Mouse (Mus musculus): ENCODE results near the gene Vars2.
A peak's percentile ranks its signal among the peaks of the same experiment; 100 is the strongest.

Vars2 gene

GRCm38 (mm10) chr17:35667334-35668065 is at the start of gene Vars2:
Gene Vars2, minus strand, starts transcription at chr17:35667592.
- peak; percentile 91 for DNase-seq (ENCODE audit: low read depth, low spot score)

- no peak for DNase-seq (ENCODE audit: low read depth, low spot score)
Observed at GRCm38 (mm10) chr17:35717080-35717479, 49.7 kb upstream of the Vars2 start.

GRCm38 (mm10) chr17:35716114-35716513 is 48.7 kb upstream of the Vars2 start:
- no peak for DNase-seq (ENCODE audit: low read depth, low spot score)

- no peak for DNase-seq (ENCODE audit: low read depth, low spot score)
Observed at GRCm38 (mm10) chr17:35710705-35711347, 43.4 kb upstream of the Vars2 start.

GRCm38 (mm10) chr17:35708611-35709010 is 41.2 kb upstream of the Vars2 start:
- DNase-seq (ENCODE audit: low read depth, low spot score), result no peak

- no peak for DNase-seq (ENCODE audit: low read depth, low spot score)
Observed at GRCm38 (mm10) chr17:35707929-35708328, 40.5 kb upstream of the Vars2 start.

GRCm38 (mm10) chr17:35705836-35706235 is 38.4 kb upstream of the Vars2 start:
- no peak for DNase-seq (ENCODE audit: low read depth, low spot score)

GRCm38 (mm10) chr17:35704621-35705464 is 37.5 kb upstream of the Vars2 start, which contains the start of gene Ddr1:
Gene Ddr1, minus strand, starts transcription at chr17:35704621.
- no peak for DNase-seq (ENCODE audit: low read depth, low spot score)

GRCm38 (mm10) chr17:35703751-35704271 is 36.4 kb upstream of the Vars2 start:
- DNase-seq (ENCODE audit: low read depth, low spot score), result no peak

- no peak for DNase-seq (ENCODE audit: low read depth, low spot score)
Observed at GRCm38 (mm10) chr17:35703065-35703464, 35.7 kb upstream of the Vars2 start.

- DNase-seq (ENCODE audit: low read depth, low spot score), result no peak
Observed at GRCm38 (mm10) chr17:35702605-35703004, 35.2 kb upstream of the Vars2 start.

- DNase-seq (ENCODE audit: low read depth, low spot score), result no peak
Observed at GRCm38 (mm10) chr17:35701978-35702461, 34.6 kb upstream of the Vars2 start.

- DNase-seq (ENCODE audit: low read depth, low spot score), result no peak
Observed at GRCm38 (mm10) chr17:35701203-35701977, 34.0 kb upstream of the Vars2 start.

GRCm38 (mm10) chr17:35700371-35700961 is 33.1 kb upstream of the Vars2 start:
- DNase-seq (ENCODE audit: low read depth, low spot score), result no peak

GRCm38 (mm10) chr17:35699919-35700318 is 32.5 kb upstream of the Vars2 start:
- DNase-seq (ENCODE audit: low read depth, low spot score), result no peak

- no peak for DNase-seq (ENCODE audit: low read depth, low spot score)
Observed at GRCm38 (mm10) chr17:35698501-35698883, 31.1 kb upstream of the Vars2 start.

- no peak for DNase-seq (ENCODE audit: low read depth, low spot score)
Observed at GRCm38 (mm10) chr17:35697759-35698500, 30.5 kb upstream of the Vars2 start.

GRCm38 (mm10) chr17:35697429-35697758 is 30.0 kb upstream of the Vars2 start:
- no peak for DNase-seq (ENCODE audit: low read depth, low spot score)

GRCm38 (mm10) chr17:35696691-35697090 is 29.3 kb upstream of the Vars2 start:
- DNase-seq (ENCODE audit: low read depth, low spot score), result no peak

- peak; percentile 8 for DNase-seq (ENCODE audit: low read depth, low spot score)
Observed at GRCm38 (mm10) chr17:35695289-35695688, 27.9 kb upstream of the Vars2 start.
